Mouse (Mus musculus) ES-E14 (cell line): Measurements from ENCODE around the gene Cask.

Experiments
- HCFC1 ChIP-seq: IDR thresholded peaks from 2 replicates; pipeline ENCODE4 v1.6.1; 2012; ENCODE audit warnings: low read length, inconsistent platforms, borderline replicate concordance; ENCODE audit not compliant: insufficient read depth
- ZC3H11A ChIP-seq: IDR thresholded peaks from 2 replicates; pipeline ENCODE4 v1.6.1; 2012; ENCODE audit warnings: low read depth, mild to moderate bottlenecking, inconsistent platforms, low read length, borderline replicate concordance

GRCm38 (mm10) chrX:13577647-13578046 is 273.5 kb downstream of the Cask start:
- TF ChIP-seq HCFC1 (no peak), ZC3H11A (no peak)
